Mouse (Mus musculus) Muller cell, postnatal 12 days (primary cell): Measurements from ENCODE around the gene Sirt5.

Experiments used
- DNase-seq: peaks from one replicate; pipeline ENCODE4 v3.0.0-alpha.2; 2015; ENCODE audit errors: inconsistent ontology term

Gene Sirt5

GRCm38 (mm10) chr13:43364985-43365824 is at the start of gene Sirt5:
Gene Sirt5, plus strand, starts transcription at chr13:43365496.
- peak; percentile 87 for DNase-seq

- no peak for DNase-seq
These were observed 47.9 kb upstream of the Sirt5 start for GRCm38 (mm10) chr13:43317411-43317810.

- no peak for DNase-seq
These were observed 45.9 kb upstream of the Sirt5 start for GRCm38 (mm10) chr13:43319396-43319795.

- DNase-seq, result no peak
These were observed 43.8 kb upstream of the Sirt5 start for GRCm38 (mm10) chr13:43321492-43321891.

GRCm38 (mm10) chr13:43325427-43325826 is 39.9 kb upstream of the Sirt5 start:
- DNase-seq, result no peak

GRCm38 (mm10) chr13:43331721-43332444 is 33.4 kb upstream of the Sirt5 start:
- DNase-seq, result no peak

GRCm38 (mm10) chr13:43332591-43332990 is 32.7 kb upstream of the Sirt5 start:
- DNase-seq, result no peak

GRCm38 (mm10) chr13:43336425-43337221 is 28.7 kb upstream of the Sirt5 start:
- no peak for DNase-seq

- DNase-seq, result no peak
These were observed 27.3 kb upstream of the Sirt5 start for GRCm38 (mm10) chr13:43338001-43338400.

GRCm38 (mm10) chr13:43338632-43339031 is 26.7 kb upstream of the Sirt5 start:
- DNase-seq, result no peak

- DNase-seq, result no peak
These were observed 18.5 kb upstream of the Sirt5 start for GRCm38 (mm10) chr13:43346825-43347224.

- DNase-seq, result peak; percentile 53
These were observed 15.9 kb upstream of the Sirt5 start for GRCm38 (mm10) chr13:43349376-43349775.

GRCm38 (mm10) chr13:43350489-43351169 is 14.7 kb upstream of the Sirt5 start:
- no peak for DNase-seq

- no peak for DNase-seq
These were observed 11.9 kb upstream of the Sirt5 start for GRCm38 (mm10) chr13:43353356-43353755.

GRCm38 (mm10) chr13:43354362-43354761 is 10.9 kb upstream of the Sirt5 start:
- no peak for DNase-seq

- DNase-seq, result no peak
These were observed 8.8 kb upstream of the Sirt5 start for GRCm38 (mm10) chr13:43356346-43357125.

GRCm38 (mm10) chr13:43360534-43360933 is 4.8 kb upstream of the Sirt5 start:
- no peak for DNase-seq

GRCm38 (mm10) chr13:43362353-43362752 is 2.9 kb upstream of the Sirt5 start:
- DNase-seq, result no peak

- DNase-seq, result no peak
These were observed 509 bp downstream of the Sirt5 start for GRCm38 (mm10) chr13:43365825-43366184.

GRCm38 (mm10) chr13:43370063-43370462 is 4.8 kb downstream of the Sirt5 start:
- DNase-seq, result no peak

- no peak for DNase-seq
These were observed 7.6 kb downstream of the Sirt5 start for GRCm38 (mm10) chr13:43372892-43373291.
